Mouse (Mus musculus) bone marrow, adult 2 months (tissue): ENCODE data around the gene Dek.

ENCODE experiments used
- CTCF ChIP-seq: fragments of 200-500 bp; IDR thresholded peaks from 2 replicates; pipeline ENCODE4 v1.5.1; 2011; ENCODE audit warnings: low read length, control low read depth; ENCODE audit not compliant: control insufficient read depth, insufficient read depth
- POLR2A ChIP-seq: fragments of 200-500 bp; IDR thresholded peaks from 2 replicates; pipeline ENCODE4 v1.6.1; 2011; ENCODE audit warnings: low read depth, mild to moderate bottlenecking, control low read depth, low read length, borderline replicate concordance; ENCODE audit not compliant: control insufficient read depth

DNA sequence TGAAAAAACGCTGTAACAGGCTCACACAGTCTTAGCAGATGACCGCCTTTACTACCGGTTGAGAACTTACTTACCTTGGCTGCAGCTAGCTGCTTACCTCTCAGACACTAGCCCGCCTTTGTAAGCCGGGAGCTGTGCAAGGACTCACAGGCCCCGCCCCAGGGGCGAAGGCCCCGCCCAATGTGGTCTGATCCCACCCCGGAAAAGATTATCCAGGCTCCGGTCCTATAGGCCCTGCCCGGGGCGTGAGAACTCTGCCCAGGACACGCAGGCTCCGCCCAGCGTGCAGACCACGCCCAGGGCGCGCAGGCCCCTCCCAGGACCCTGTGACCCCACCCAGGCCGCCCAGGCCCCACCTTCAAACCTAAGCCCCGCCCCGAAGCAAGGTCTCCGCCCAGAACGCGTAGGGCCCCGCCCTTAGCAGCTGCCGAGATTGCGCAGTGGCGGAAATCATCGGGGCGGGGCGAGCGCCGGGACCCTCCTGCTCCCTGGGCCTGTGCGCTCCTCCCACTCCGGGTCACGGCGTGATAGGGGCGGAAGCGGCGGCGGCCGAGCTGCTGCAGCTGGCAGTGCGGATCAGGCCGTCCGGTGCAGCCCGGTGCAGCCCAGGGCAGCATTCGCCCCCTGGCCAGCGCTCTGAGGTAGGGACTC is 62.8 kb downstream of the Dek start, which contains the start of gene Kdm1b:
- TF ChIP-seq POLR2A (peak; percentile 79; the same call in 1 of the 2 replicates), CTCF (no peak)
